Mouse (Mus musculus): ENCODE data around the gene Btbd9.

Gene Btbd9

GRCm38 (mm10) chr17:30485067-30485854 is 91.0 kb downstream of the Btbd9 start:
- DNase-seq (ENCODE audit: low read depth, low spot score): no peak

GRCm38 (mm10) chr17:30484446-30485066 is 91.7 kb downstream of the Btbd9 start:
- DNase-seq (ENCODE audit: low read depth, low spot score): no peak

- DNase-seq (ENCODE audit: low read depth, low spot score): no peak
Measured at GRCm38 (mm10) chr17:30481766-30482165, 94.5 kb downstream of the Btbd9 start.

- no peak for DNase-seq (ENCODE audit: low read depth, low spot score)
Measured at GRCm38 (mm10) chr17:30481341-30481740, 94.9 kb downstream of the Btbd9 start.

GRCm38 (mm10) chr17:30480381-30480780 is 95.9 kb downstream of the Btbd9 start:
- DNase-seq (ENCODE audit: low read depth, low spot score): peak; percentile 49

- DNase-seq (ENCODE audit: low read depth, low spot score): no peak
Measured at GRCm38 (mm10) chr17:30478181-30478580, 98.1 kb downstream of the Btbd9 start.

- DNase-seq (ENCODE audit: low read depth, low spot score): no peak
Measured at GRCm38 (mm10) chr17:30474561-30474960, 101.7 kb downstream of the Btbd9 start.

GRCm38 (mm10) chr17:30472776-30473175 is 103.5 kb downstream of the Btbd9 start:
- no peak for DNase-seq (ENCODE audit: low read depth, low spot score)

GRCm38 (mm10) chr17:30471512-30471911 is 104.8 kb downstream of the Btbd9 start:
- DNase-seq (ENCODE audit: low read depth, low spot score): no peak

- no peak for DNase-seq (ENCODE audit: low read depth, low spot score)
Measured at GRCm38 (mm10) chr17:30470790-30471189, 105.5 kb downstream of the Btbd9 start.

GRCm38 (mm10) chr17:30470286-30470685 is 106.0 kb downstream of the Btbd9 start:
- no peak for DNase-seq (ENCODE audit: low read depth, low spot score)

- DNase-seq (ENCODE audit: low read depth, low spot score): no peak
Measured at GRCm38 (mm10) chr17:30469511-30470076, 106.7 kb downstream of the Btbd9 start.

- DNase-seq (ENCODE audit: low read depth, low spot score): no peak
Measured at GRCm38 (mm10) chr17:30468368-30468767, 107.9 kb downstream of the Btbd9 start.

- DNase-seq (ENCODE audit: low read depth, low spot score): no peak
Measured at GRCm38 (mm10) chr17:30467566-30468213, 108.6 kb downstream of the Btbd9 start.

GRCm38 (mm10) chr17:30465060-30465762 is 111.1 kb downstream of the Btbd9 start:
- peak; percentile 44 for DNase-seq (ENCODE audit: low read depth, low spot score)

GRCm38 (mm10) chr17:30464240-30464745 is 112.0 kb downstream of the Btbd9 start:
- peak; percentile 46 for DNase-seq (ENCODE audit: low read depth, low spot score)

GRCm38 (mm10) chr17:30460727-30461349 is 115.5 kb downstream of the Btbd9 start:
- DNase-seq (ENCODE audit: low read depth, low spot score): no peak

- no peak for DNase-seq (ENCODE audit: low read depth, low spot score)
Measured at GRCm38 (mm10) chr17:30459706-30460105, 116.6 kb downstream of the Btbd9 start.

GRCm38 (mm10) chr17:30458926-30459325 is 117.4 kb downstream of the Btbd9 start:
- no peak for DNase-seq (ENCODE audit: low read depth, low spot score)

GRCm38 (mm10) chr17:30458301-30458700 is 118.0 kb downstream of the Btbd9 start:
- DNase-seq (ENCODE audit: low read depth, low spot score): no peak

- DNase-seq (ENCODE audit: low read depth, low spot score): no peak
Measured at GRCm38 (mm10) chr17:30457486-30457885, 118.8 kb downstream of the Btbd9 start.

All from R1 (cell line).